Mouse (Mus musculus): ENCODE data around the gene Dkk2. TPM values are rescaled to one million over a fixed set of nuclear protein-coding genes. Genes with fewer than 3 reads are reported as not detected.

Dkk2 gene
- not detected for total RNA-seq (2023)

DNA sequence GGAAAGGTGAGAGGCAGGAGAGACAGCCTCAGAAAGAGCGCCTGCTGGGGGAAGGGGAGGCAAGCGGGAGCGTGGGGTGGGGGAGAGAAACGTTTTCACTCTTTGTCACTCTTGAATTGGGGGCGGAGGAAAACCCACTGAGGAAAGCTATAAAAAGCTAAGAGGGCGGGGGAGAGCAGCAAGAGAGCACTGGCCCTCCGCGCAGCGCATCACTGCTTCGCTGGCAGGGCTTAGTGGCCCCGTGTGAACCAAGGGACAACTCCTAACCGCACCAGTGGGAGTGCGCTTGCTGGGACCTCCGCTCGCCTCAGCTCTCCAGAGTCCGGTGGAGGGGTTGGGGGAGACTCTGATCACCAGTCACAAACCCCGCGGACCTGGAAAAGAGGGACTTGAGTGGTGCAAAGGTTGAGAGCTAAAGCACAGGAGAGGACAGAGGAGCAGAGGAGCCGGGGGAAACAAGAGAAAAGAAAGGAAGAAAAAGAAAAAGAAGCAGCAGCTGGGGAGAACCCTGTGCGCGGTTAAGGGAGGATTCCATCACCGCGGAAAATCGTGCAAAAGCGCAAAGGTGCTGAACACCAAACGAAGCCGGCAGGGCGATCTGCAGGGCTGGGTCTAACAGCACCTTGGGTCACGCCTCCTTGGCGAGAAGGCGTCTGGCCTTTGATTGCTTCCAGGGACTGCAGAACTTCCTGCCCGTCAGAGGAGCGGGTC lies at the start of gene Dkk2:
TSS of gene Dkk2 (plus strand) at position 181 of the 711 bp plus-strand sequence.

